Mouse (Mus musculus): ENCODE measurements around the gene Cyp27b1.
A peak's percentile ranks its signal among the peaks of the same experiment; 100 is the strongest.
"Not testable (repeated sequence)": the region's sequence is repeated elsewhere in the genome, so short reads cannot be mapped to it uniquely, and the experiment has no call there.

Cyp27b1 gene

GRCm38 (mm10) chr10:127049395-127050118 is 1.5 kb downstream of the Cyp27b1 start:
- DNase-seq (ENCODE audit: low read depth, low spot score) = no peak

- DNase-seq (ENCODE audit: low read depth, low spot score) = no peak
Observed at GRCm38 (mm10) chr10:127050119-127050474, 2.0 kb downstream of the Cyp27b1 start.

GRCm38 (mm10) chr10:127054646-127055045 is 6.6 kb downstream of the Cyp27b1 start:
- DNase-seq (ENCODE audit: low read depth, low spot score) = peak; percentile 55

GRCm38 (mm10) chr10:127055406-127055805 is 7.4 kb downstream of the Cyp27b1 start:
- no peak for DNase-seq (ENCODE audit: low read depth, low spot score)

- DNase-seq (ENCODE audit: low read depth, low spot score) = peak; percentile 13
Observed at GRCm38 (mm10) chr10:127056490-127056889, 8.4 kb downstream of the Cyp27b1 start.

GRCm38 (mm10) chr10:127058161-127058560 is 10.1 kb downstream of the Cyp27b1 start:
- peak; percentile 90 for DNase-seq (ENCODE audit: low read depth, low spot score)

GRCm38 (mm10) chr10:127058708-127059107 is 10.7 kb downstream of the Cyp27b1 start:
- no peak for DNase-seq (ENCODE audit: low read depth, low spot score)

GRCm38 (mm10) chr10:127059174-127059967 is 11.3 kb downstream of the Cyp27b1 start:
- DNase-seq (ENCODE audit: low read depth, low spot score) = peak; percentile 16

GRCm38 (mm10) chr10:127059968-127060916 is 12.2 kb downstream of the Cyp27b1 start, which contains the start of gene March9:
Gene March9, minus strand, starts transcription at chr10:127060184.
- DNase-seq (ENCODE audit: low read depth, low spot score) = peak; percentile 85

- DNase-seq (ENCODE audit: low read depth, low spot score) = no peak
Observed at GRCm38 (mm10) chr10:127061085-127061484, 13.0 kb downstream of the Cyp27b1 start.

- no peak for DNase-seq (ENCODE audit: low read depth, low spot score)
Observed at GRCm38 (mm10) chr10:127061513-127061912, 13.5 kb downstream of the Cyp27b1 start.

- not testable (repeated sequence) for DNase-seq (ENCODE audit: low read depth, low spot score)
Observed at GRCm38 (mm10) chr10:127062101-127062500, 14.1 kb downstream of the Cyp27b1 start.

- no peak for DNase-seq (ENCODE audit: low read depth, low spot score)
Observed at GRCm38 (mm10) chr10:127062503-127062902, 14.5 kb downstream of the Cyp27b1 start.

- peak; percentile 99 for DNase-seq (ENCODE audit: low read depth, low spot score)
Observed at GRCm38 (mm10) chr10:127063239-127063872, 15.3 kb downstream of the Cyp27b1 start, which contains the start of gene Cdk4. Gene Cdk4, plus strand, starts transcription at chr10:127063534.

GRCm38 (mm10) chr10:127063913-127064870 is 16.1 kb downstream of the Cyp27b1 start:
- peak; percentile 65 for DNase-seq (ENCODE audit: low read depth, low spot score)

GRCm38 (mm10) chr10:127065981-127066380 is 17.9 kb downstream of the Cyp27b1 start:
- DNase-seq (ENCODE audit: low read depth, low spot score) = no peak

- DNase-seq (ENCODE audit: low read depth, low spot score) = peak; percentile 19
Observed at GRCm38 (mm10) chr10:127066519-127067018, 18.5 kb downstream of the Cyp27b1 start.

- DNase-seq (ENCODE audit: low read depth, low spot score) = no peak
Observed at GRCm38 (mm10) chr10:127068360-127069038, 20.4 kb downstream of the Cyp27b1 start.

Measured in ZHBTc4 (cell line).